Mouse (Mus musculus): ENCODE measurements at regions not wholly inside any gene's neighbourhood (a gene's known extent, or its start where the extent isn't known, plus 50 kb on each side); places are given as distances from the start of the nearest gene placed in this dataset.

- intact Hi-C loops (cut with DNase I) = loop anchor here (5.0 to 10.0 kb wide), 2 partner anchors 552 to 686 kb away; partner anchors contain the start of gene Cdh11
- DNase-seq (ENCODE audit: low spot score in 2 of 2) = peak in 1 of 2 experiments; percentile 56
Measured at GRCm38 (mm10) chr8:103339042-103339441, 553.6 kb upstream of the Cdh11 start.

GRCm38 (mm10) chr8:103339951-103340350 is 554.5 kb upstream of the Cdh11 start:
- intact Hi-C loops (cut with DNase I) = loop anchor here (5.0 to 10.0 kb wide), 2 partner anchors 553 to 685 kb away; partner anchors contain the start of gene Cdh11
- DNase-seq (ENCODE audit: low spot score in 2 of 2) = no peak

GRCm38 (mm10) chr8:103343891-103344290 is 558.4 kb upstream of the Cdh11 start:
- peak in 1 of 2 experiments; percentile 77 for DNase-seq (ENCODE audit: low spot score in 2 of 2)
- intact Hi-C loops (cut with DNase I) = no loop called here

GRCm38 (mm10) chr8:103344871-103345270 is 559.4 kb upstream of the Cdh11 start:
- intact Hi-C loops (cut with DNase I) = no loop called here

GRCm38 (mm10) chr8:103347158-103347871 is 561.9 kb upstream of the Cdh11 start:
- DNase-seq (ENCODE audit: low spot score in 2 of 2) = no peak
- intact Hi-C loops (cut with DNase I) = no loop called here

More at GRCm38 (mm10) chr8:103344871-103345270, 559.4 kb upstream of the Cdh11 start:
- DNase-seq (ENCODE audit: low spot score in 2 of 2) = no peak

- DNase-seq (ENCODE audit: low spot score in 2 of 2) = no peak
- intact Hi-C loops (cut with DNase I) = no loop called here
Measured at GRCm38 (mm10) chr8:103361713-103362112, 576.3 kb upstream of the Cdh11 start.

GRCm38 (mm10) chr8:103370394-103370793 is 585.0 kb upstream of the Cdh11 start:
- intact Hi-C loops (cut with DNase I) = no loop called here
- no peak for DNase-seq (ENCODE audit: low spot score in 2 of 2)

DNA sequence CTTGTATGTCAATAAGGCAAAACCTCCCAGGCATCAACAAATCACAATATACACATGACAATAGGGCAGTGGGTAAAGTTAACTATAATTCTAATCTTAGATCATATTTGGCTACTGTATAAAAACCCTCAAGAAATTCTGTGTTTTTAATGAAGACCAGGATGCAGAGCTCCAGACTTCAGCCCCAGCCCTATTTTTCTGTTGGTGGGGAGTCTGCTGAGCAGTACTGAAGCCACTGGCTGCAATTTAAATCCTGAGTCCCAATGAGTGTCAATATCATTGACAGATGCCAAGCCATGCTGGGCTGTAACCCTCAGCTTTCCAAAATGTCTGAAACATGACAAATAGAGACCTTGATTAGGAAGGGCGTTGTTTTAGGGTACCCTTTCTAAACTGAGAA is 587.6 kb upstream of the Cdh11 start:
- intact Hi-C loops (cut with DNase I) = no loop called here
- DNase-seq (ENCODE audit: low spot score in 2 of 2) = no peak

- intact Hi-C loops (cut with DNase I) = no loop called here
- DNase-seq (ENCODE audit: low spot score in 2 of 2) = no peak
Measured at GRCm38 (mm10) chr8:103374151-103374550, 588.7 kb upstream of the Cdh11 start.

DNA sequence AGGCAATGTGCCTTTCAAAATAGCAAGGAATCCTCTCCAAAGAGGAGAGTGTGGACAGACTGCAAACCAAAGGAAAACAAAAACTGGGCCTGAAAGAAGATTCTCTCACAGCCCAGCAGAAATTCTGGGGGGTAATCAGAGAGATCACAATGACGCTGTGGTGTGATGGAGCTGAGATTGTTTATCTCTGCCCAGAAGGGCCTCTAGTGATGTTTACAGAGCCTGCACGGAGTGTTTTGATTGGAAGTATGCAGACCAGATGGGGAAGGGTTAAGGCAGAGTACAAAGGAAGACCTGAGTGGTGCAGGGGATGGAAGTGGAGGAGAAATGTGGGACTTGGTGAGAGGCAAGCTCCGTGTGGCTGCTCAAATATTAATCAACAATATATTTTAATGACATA is 593.1 kb upstream of the Cdh11 start:
- intact Hi-C loops (cut with DNase I) = no loop called here
- no peak for DNase-seq (ENCODE audit: low spot score in 2 of 2)

DNA sequence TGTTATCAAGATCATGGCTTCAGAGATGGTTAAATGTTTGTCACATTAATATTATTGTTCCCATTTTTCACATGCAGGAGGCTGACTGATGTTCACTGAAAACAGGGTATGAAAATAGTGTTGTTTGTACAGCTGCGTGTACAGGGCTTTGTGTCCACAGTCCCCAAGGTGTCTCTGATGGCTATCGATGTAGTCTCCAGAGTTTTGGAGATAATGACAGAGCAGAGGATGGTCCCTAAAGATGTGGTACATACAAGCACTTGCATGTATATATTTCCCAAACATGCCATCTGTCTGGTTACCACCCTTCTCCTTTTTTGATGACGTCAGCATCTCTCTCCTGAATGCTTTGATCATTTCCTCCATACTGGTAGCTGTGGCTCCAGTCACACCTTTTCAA is 596.1 kb upstream of the Cdh11 start:
- DNase-seq (ENCODE audit: low spot score in 2 of 2) = no peak
- intact Hi-C loops (cut with DNase I) = no loop called here

DNA sequence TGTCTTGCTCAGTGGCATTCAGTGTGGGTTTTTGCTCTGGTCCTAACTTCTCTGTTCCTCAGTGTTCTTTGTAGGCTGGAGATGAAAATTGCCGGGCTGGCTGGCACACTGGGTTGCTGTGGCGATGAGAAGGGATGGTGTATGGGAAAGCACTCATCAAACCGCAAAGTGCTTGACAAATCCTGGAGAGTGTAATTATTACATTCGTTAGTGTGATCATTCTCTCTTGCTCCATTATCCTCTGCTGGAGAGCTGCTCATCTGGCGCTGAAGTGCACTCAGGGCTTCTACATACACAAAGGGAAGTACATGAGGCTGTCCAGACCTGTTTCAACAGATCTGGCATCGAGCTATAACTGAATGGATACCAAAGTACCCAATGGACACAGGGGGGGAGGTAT is 605.9 kb upstream of the Cdh11 start:
- DNase-seq (ENCODE audit: low spot score in 2 of 2) = no peak
- intact Hi-C loops (cut with DNase I) = no loop called here

- intact Hi-C loops (cut with DNase I) = no loop called here
- DNase-seq (ENCODE audit: low spot score in 2 of 2) = no peak
Measured at GRCm38 (mm10) chr8:103395316-103395715, 609.9 kb upstream of the Cdh11 start.

DNA sequence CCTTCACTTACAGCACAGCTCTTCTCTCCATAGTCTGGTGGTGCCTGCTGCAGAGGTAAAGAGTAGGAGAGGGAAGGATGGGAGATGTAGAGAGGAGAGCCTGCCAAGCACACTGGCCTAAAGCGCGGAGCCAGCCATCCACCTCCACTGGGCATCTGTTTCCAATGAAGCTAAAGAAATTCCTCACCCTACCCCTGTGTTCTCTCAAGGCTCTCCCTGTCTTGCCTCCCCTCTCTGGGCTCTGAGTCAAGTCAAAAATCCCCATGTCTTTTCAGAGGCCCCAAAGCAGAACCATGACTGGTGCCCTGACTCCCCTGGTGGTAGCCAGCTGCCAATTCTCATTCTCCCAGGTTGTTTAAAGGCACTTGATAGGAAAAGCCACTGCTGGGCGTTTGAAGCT is 612.7 kb upstream of the Cdh11 start:
- intact Hi-C loops (cut with DNase I) = no loop called here
- peak in 1 of 2 experiments; percentile 18 for DNase-seq (ENCODE audit: low spot score in 2 of 2)

- intact Hi-C loops (cut with DNase I) = no loop called here
- DNase-seq (ENCODE audit: low spot score in 2 of 2) = no peak
Measured at GRCm38 (mm10) chr8:103399466-103399865, 614.0 kb upstream of the Cdh11 start.

GRCm38 (mm10) chr8:103400143-103400542 is 614.7 kb upstream of the Cdh11 start:
- peak in 1 of 2 experiments; percentile 42 for DNase-seq (ENCODE audit: low spot score in 2 of 2)
- intact Hi-C loops (cut with DNase I) = no loop called here

DNA sequence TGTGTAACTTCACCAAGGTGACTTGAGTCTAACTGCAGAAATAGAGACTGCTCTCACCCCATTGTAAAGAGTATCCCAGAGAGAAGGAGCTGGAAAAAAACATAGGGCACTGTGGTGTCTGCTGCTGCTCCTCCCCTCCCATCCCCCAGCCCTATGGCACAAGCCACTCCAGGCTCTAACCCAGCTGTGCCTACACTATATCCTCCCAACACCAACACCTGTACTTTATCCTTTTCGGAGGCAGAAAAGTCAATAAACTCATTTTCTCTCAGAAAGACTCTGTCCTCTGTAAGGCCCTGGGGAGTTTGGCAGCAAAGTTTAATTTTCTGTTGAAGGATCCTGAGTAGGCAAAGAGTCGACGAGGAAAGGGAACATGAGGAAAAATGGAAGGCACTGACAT is 617.3 kb upstream of the Cdh11 start:
- no peak for DNase-seq (ENCODE audit: low spot score in 2 of 2)
- intact Hi-C loops (cut with DNase I) = no loop called here

DNA sequence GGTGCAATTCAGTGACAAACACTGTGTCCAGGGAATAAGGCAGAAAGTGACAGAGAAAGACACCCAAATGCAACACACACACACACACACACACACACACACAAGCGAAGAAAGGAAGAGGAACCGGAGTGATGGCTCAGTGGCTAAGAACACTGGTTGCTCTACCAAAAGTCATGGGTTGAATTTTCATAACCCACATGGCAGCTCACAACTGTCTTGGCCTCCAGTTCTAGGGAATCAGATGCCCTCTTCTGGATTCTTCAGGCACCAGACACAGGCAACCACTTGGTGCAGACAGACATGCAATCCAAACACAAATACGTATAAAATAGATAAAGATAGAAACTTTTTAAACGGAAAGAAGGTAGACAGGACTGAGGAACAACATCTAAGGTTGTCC is 618.4 kb upstream of the Cdh11 start:
- DNase-seq (ENCODE audit: low spot score in 2 of 2) = peak in 1 of 2 experiments; percentile 8
- intact Hi-C loops (cut with DNase I) = no loop called here

GRCm38 (mm10) chr8:103405787-103406186 is 620.3 kb upstream of the Cdh11 start:
- DNase-seq (ENCODE audit: low spot score in 2 of 2) = no peak
- intact Hi-C loops (cut with DNase I) = no loop called here

- intact Hi-C loops (cut with DNase I) = no loop called here
- no peak for DNase-seq (ENCODE audit: low spot score in 2 of 2)
Measured at GRCm38 (mm10) chr8:103406921-103407320, 621.5 kb upstream of the Cdh11 start.

GRCm38 (mm10) chr8:103407631-103408030 is 622.2 kb upstream of the Cdh11 start:
- intact Hi-C loops (cut with DNase I) = no loop called here
- DNase-seq (ENCODE audit: low spot score in 2 of 2) = no peak

DNA sequence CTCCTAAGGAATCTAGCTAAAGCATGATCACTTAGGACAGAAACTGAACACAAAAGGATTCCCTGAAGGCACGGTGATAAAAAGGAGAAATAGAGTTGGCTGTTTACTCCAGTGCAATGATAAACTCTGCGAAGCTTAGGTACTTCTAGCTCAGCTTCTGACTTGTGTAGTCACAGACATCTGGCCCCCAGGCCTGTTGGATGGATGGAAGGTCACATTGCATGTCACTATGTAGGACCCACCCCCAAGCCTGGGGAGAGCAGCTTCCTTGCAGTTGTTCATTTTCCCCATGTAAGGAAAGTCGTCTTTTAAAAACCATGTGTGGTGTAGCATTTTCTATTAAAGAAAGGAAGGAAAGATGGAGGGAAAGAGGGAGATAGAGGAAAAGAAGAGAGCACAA is 623.0 kb upstream of the Cdh11 start:
- intact Hi-C loops (cut with DNase I) = no loop called here
- no peak for DNase-seq (ENCODE audit: low spot score in 2 of 2)
